Mouse (Mus musculus) megakaryocyte progenitor cell, adult 5-6 weeks (primary cell): Measurements from ENCODE around the gene Gm11554. TPM values are rescaled to one million over a fixed set of nuclear protein-coding genes. Genes with fewer than 3 reads are reported as not detected.
"Not testable (repeated sequence)": the region's sequence is repeated elsewhere in the genome, so short reads cannot be mapped to it uniquely, and the experiment has no call there.

Experiments used
- ATAC-seq: replicated peaks from 2 replicates; pipeline ENCODE4 v1.8.0; 2016; ENCODE audit warnings: mild to moderate bottlenecking, moderate TSS enrichment, inconsistent platforms; ENCODE audit not compliant: poor library complexity
- total RNA-seq, 2 experiments: library from RNA; stranded (forward) in 1 of 2; stranded (reverse) in 1 of 2; fragments of 157-497, 149-512 nt in 1 of 2; fragments of 200-1000 nt in 1 of 2; gene quantifications; 2 replicates each; pipeline versions ENCODE4 v1.2.3 to v1.2.4; 2015 to 2017

Gm11554 gene
- not detected in 2 replicates for total RNA-seq (2015)
- not detected in 2 replicates for total RNA-seq (2017)

- ATAC-seq: not testable (repeated sequence)
Measured at GRCm38 (mm10) chr11:99804346-99804745, at the start of gene Gm11554. Gene Gm11554 (minus strand): TSS chr11:99804446.

- ATAC-seq: no peak
Measured at GRCm38 (mm10) chr11:99851508-99851907, 47.3 kb upstream of the Gm11554 start, which contains the start of gene Krtap4-16. Gene Krtap4-16 (minus strand): TSS chr11:99851608.

GRCm38 (mm10) chr11:99846746-99847145 is 42.5 kb upstream of the Gm11554 start:
- no peak for ATAC-seq

GRCm38 (mm10) chr11:99842185-99842584 is 37.9 kb upstream of the Gm11554 start:
- ATAC-seq: no peak

- ATAC-seq: no peak
Measured at GRCm38 (mm10) chr11:99837966-99838365, 33.7 kb upstream of the Gm11554 start, which contains the start of gene 2300003K06Rik. Gene 2300003K06Rik (minus strand): TSS chr11:99838066.

- not testable (repeated sequence) for ATAC-seq
Measured at GRCm38 (mm10) chr11:99815566-99815965, 11.3 kb upstream of the Gm11554 start, which contains the start of gene Gm11564. Gene Gm11564 (minus strand): TSS chr11:99815666.

GRCm38 (mm10) chr11:99809792-99810191 is 5.5 kb upstream of the Gm11554 start, which contains the start of gene Krtap4-13:
Gene Krtap4-13 (minus strand): TSS chr11:99809892.
- not testable (repeated sequence) for ATAC-seq

GRCm38 (mm10) chr11:99798832-99799231 is 5.4 kb downstream of the Gm11554 start, which contains the start of gene Gm11569:
Gene Gm11569 (minus strand): TSS chr11:99798932.
- ATAC-seq: not testable (repeated sequence)

- no peak for ATAC-seq
Measured at GRCm38 (mm10) chr11:99793367-99793766, 10.9 kb downstream of the Gm11554 start, which contains the start of gene Gm11596. Gene Gm11596 (minus strand): TSS chr11:99793467.

GRCm38 (mm10) chr11:99784900-99785299 is 19.3 kb downstream of the Gm11554 start, which contains the start of gene Krtap4-9:
Gene Krtap4-9 (plus strand): TSS chr11:99785200.
- ATAC-seq: not testable (repeated sequence)

GRCm38 (mm10) chr11:99780604-99781003 is 23.6 kb downstream of the Gm11554 start, which contains the start of gene Krtap4-8:
Gene Krtap4-8 (minus strand): TSS chr11:99780704.
- ATAC-seq: no peak

GRCm38 (mm10) chr11:99778401-99778800 is 25.8 kb downstream of the Gm11554 start:
- no peak for ATAC-seq

GRCm38 (mm10) chr11:99772813-99773212 is 31.4 kb downstream of the Gm11554 start, which contains the start of gene Gm11595:
Gene Gm11595 (minus strand): TSS chr11:99772913.
- ATAC-seq: not testable (repeated sequence)

- no peak for ATAC-seq
Measured at GRCm38 (mm10) chr11:99768410-99768809, 35.8 kb downstream of the Gm11554 start.

- no peak for ATAC-seq
Measured at GRCm38 (mm10) chr11:99758877-99759276, 45.4 kb downstream of the Gm11554 start.

Other genes starting within 250 kb of the Gm11554 start
Only the 30 nearest of the 43 such genes appear.
- not detected in 2 replicates for gene Krtap2-4, start 189.6 kb downstream of the Gm11554 start, total RNA-seq (2015)
- not detected in 2 replicates for gene Krtap2-4, start 189.6 kb downstream of the Gm11554 start, total RNA-seq (2017)
- not detected in 2 replicates for gene Gm11562, start 184.0 kb downstream of the Gm11554 start, total RNA-seq (2015)
- gene Gm11562, start 184.0 kb downstream of the Gm11554 start, total RNA-seq (2017): not detected in 2 replicates
- not detected in 2 replicates for gene Krtap4-1, start 176.2 kb downstream of the Gm11554 start, total RNA-seq (2015)
- not detected in 2 replicates for gene Krtap4-1, start 176.2 kb downstream of the Gm11554 start, total RNA-seq (2017)
- not detected in 2 replicates for gene Krtap4-2, start 169.4 kb downstream of the Gm11554 start, total RNA-seq (2015)
- gene Krtap4-2, start 169.4 kb downstream of the Gm11554 start, total RNA-seq (2017): not detected in 2 replicates
- not detected in 2 replicates for gene Krtap4-7, start 160.4 kb downstream of the Gm11554 start, total RNA-seq (2015)
- gene Krtap4-7, start 160.4 kb downstream of the Gm11554 start, total RNA-seq (2017): not detected in 2 replicates
- gene Gm11555, start 154.2 kb downstream of the Gm11554 start, total RNA-seq (2015): not detected in 2 replicates
- not detected in 2 replicates for gene Gm11555, start 154.2 kb downstream of the Gm11554 start, total RNA-seq (2017)
- not detected in 2 replicates for gene Gm11563, start 145.5 kb downstream of the Gm11554 start, total RNA-seq (2015)
- gene Gm11563, start 145.5 kb downstream of the Gm11554 start, total RNA-seq (2017): not detected in 2 replicates
- not detected in 2 replicates for gene Krtap4-6, start 138.5 kb downstream of the Gm11554 start, total RNA-seq (2015)
- not detected in 2 replicates for gene Krtap4-6, start 138.5 kb downstream of the Gm11554 start, total RNA-seq (2017)
- gene Gm14190, start 113.7 kb downstream of the Gm11554 start, total RNA-seq (2015): not detected in 2 replicates
- gene Gm14190, start 113.7 kb downstream of the Gm11554 start, total RNA-seq (2017): not detected in 2 replicates
- not detected in 2 replicates for gene Gm14180, start 70.2 kb downstream of the Gm11554 start, total RNA-seq (2015)
- gene Gm14180, start 70.2 kb downstream of the Gm11554 start, total RNA-seq (2017): not detected in 2 replicates
- not detected in 2 replicates for gene Gm11595, start 31.5 kb downstream of the Gm11554 start, total RNA-seq (2015)
- not detected in 2 replicates for gene Gm11595, start 31.5 kb downstream of the Gm11554 start, total RNA-seq (2017)
- not detected in 2 replicates for gene Krtap4-8, start 23.7 kb downstream of the Gm11554 start, total RNA-seq (2015)
- gene Krtap4-8, start 23.7 kb downstream of the Gm11554 start, total RNA-seq (2017): not detected in 2 replicates
- gene Krtap4-9, start 19.2 kb downstream of the Gm11554 start, total RNA-seq (2015): not detected in 2 replicates
- gene Krtap4-9, start 19.2 kb downstream of the Gm11554 start, total RNA-seq (2017): not detected in 2 replicates
- gene Gm11596, start 11.0 kb downstream of the Gm11554 start, total RNA-seq (2015): not detected in 2 replicates
- not detected in 2 replicates for gene Gm11596, start 11.0 kb downstream of the Gm11554 start, total RNA-seq (2017)
- not detected in 2 replicates for gene Gm11569, start 5.5 kb downstream of the Gm11554 start, total RNA-seq (2015)
- gene Gm11569, start 5.5 kb downstream of the Gm11554 start, total RNA-seq (2017): not detected in 2 replicates
- not detected in 2 replicates for gene Krtap4-13, start 5.4 kb upstream of the Gm11554 start, total RNA-seq (2015)
- gene Krtap4-13, start 5.4 kb upstream of the Gm11554 start, total RNA-seq (2017): not detected in 2 replicates
- not detected in 2 replicates for gene Gm11564, start 11.2 kb upstream of the Gm11554 start, total RNA-seq (2015)
- gene Gm11564, start 11.2 kb upstream of the Gm11554 start, total RNA-seq (2017): not detected in 2 replicates
- not detected in 2 replicates for gene 2300003K06Rik, start 33.6 kb upstream of the Gm11554 start, total RNA-seq (2015)
- not detected in 2 replicates for gene 2300003K06Rik, start 33.6 kb upstream of the Gm11554 start, total RNA-seq (2017)
- not detected in 2 replicates for gene Krtap4-16, start 47.2 kb upstream of the Gm11554 start, total RNA-seq (2015)
- not detected in 2 replicates for gene Krtap4-16, start 47.2 kb upstream of the Gm11554 start, total RNA-seq (2017)
- not detected in 2 replicates for gene Gm11568, start 53.5 kb upstream of the Gm11554 start, total RNA-seq (2015)
- not detected in 2 replicates for gene Gm11568, start 53.5 kb upstream of the Gm11554 start, total RNA-seq (2017)
- gene Gm11559, start 60.0 kb upstream of the Gm11554 start, total RNA-seq (2015): not detected in 2 replicates
- gene Gm11559, start 60.0 kb upstream of the Gm11554 start, total RNA-seq (2017): not detected in 2 replicates
- not detected in 2 replicates for gene Krtap9-1, start 68.9 kb upstream of the Gm11554 start, total RNA-seq (2015)
- gene Krtap9-1, start 68.9 kb upstream of the Gm11554 start, total RNA-seq (2017): not detected in 2 replicates
- gene Gm11567, start 74.7 kb upstream of the Gm11554 start, total RNA-seq (2015): not detected in 2 replicates
- gene Gm11567, start 74.7 kb upstream of the Gm11554 start, total RNA-seq (2017): not detected in 2 replicates
- gene Krtap31-1, start 103.5 kb upstream of the Gm11554 start, total RNA-seq (2015): not detected in 2 replicates
- gene Krtap31-1, start 103.5 kb upstream of the Gm11554 start, total RNA-seq (2017): not detected in 2 replicates
- gene Gm11565, start 110.3 kb upstream of the Gm11554 start, total RNA-seq (2015): not detected in 2 replicates
- gene Gm11565, start 110.3 kb upstream of the Gm11554 start, total RNA-seq (2017): not detected in 2 replicates
- not detected in 2 replicates for gene Krtap31-2, start 131.8 kb upstream of the Gm11554 start, total RNA-seq (2015)
- gene Krtap31-2, start 131.8 kb upstream of the Gm11554 start, total RNA-seq (2017): not detected in 2 replicates
- gene Krtap9-5, start 144.0 kb upstream of the Gm11554 start, total RNA-seq (2015): not detected in 2 replicates
- gene Krtap9-5, start 144.0 kb upstream of the Gm11554 start, total RNA-seq (2017): not detected in 2 replicates
- not detected in 2 replicates for gene Krtap29-1, start 174.6 kb upstream of the Gm11554 start, total RNA-seq (2015)
- not detected in 2 replicates for gene Krtap29-1, start 174.6 kb upstream of the Gm11554 start, total RNA-seq (2017)
- not detected in 2 replicates for gene Krtap16-1, start 182.2 kb upstream of the Gm11554 start, total RNA-seq (2015)
- gene Krtap16-1, start 182.2 kb upstream of the Gm11554 start, total RNA-seq (2017): not detected in 2 replicates
- gene Krtap17-1, start 189.5 kb upstream of the Gm11554 start, total RNA-seq (2015): not detected in 2 replicates
- gene Krtap17-1, start 189.5 kb upstream of the Gm11554 start, total RNA-seq (2017): not detected in 2 replicates